In genomic region chr7:101834903-101835302, GRCm38 (mm10) we compare ENCODE assay signal across 11 mouse cellular contexts. TPM values are rescaled to one million over a fixed set of nuclear protein-coding genes. Genes with fewer than 3 reads are reported as not detected.
DNase-seq lines count a peak whose midpoint lies in the region; ATAC-seq and TF ChIP-seq lines count a peak whose summit lies in the region.
"Had no signal": no experiment of that assay in that cellular context is flagged by ENCODE, and none has a peak within 500 bp of the region (broad histone marks: within the 10 kb centered on the region; RNA-seq: fewer than 3 reads in every experiment).

No protein-coding gene starts in this region.

- peak overlapping the region; percentile 80 for H3K4me2 ChIP-seq in lung, embryonic 16.5 days (ENCODE audit: low read depth, low read length)
- no peak overlapping the region for H3K4me2 ChIP-seq in lung, postnatal 0 days (replicated peaks; ENCODE audit: low read depth, low read length)
- H3K4me2 ChIP-seq in limb, embryonic 11.5 days (ENCODE audit: low read depth, severe bottlenecking) = peak overlapping the region; percentile 49; the same call in 1 of the 2 replicates
- peak overlapping the region; percentile 91; the same call in 1 of the 2 replicates for H3K4me2 ChIP-seq in stomach, postnatal 0 days (replicated peaks; ENCODE audit: low read depth)

- intact Hi-C loops in gastrocnemius, adult 2 months (cut with DNase I) = loop anchor here (5.0 kb wide), 2 partner anchors 137 to 173 kb away; partner anchors contain the start of gene Clpb
- intact Hi-C loops in gastrocnemius, postnatal 36 days (cut with DNase I) = loop anchor here (5.0 kb wide), 2 partner anchors 62 to 158 kb away; no protein-coding TSS in a partner anchor

- 44% methylated on average over 3 of the region's 3 CpGs for WGBS in lung, embryonic 16.5 days
- WGBS in lung, postnatal 0 days = 62% methylated on average over 3 of the region's 3 CpGs
- WGBS in limb, embryonic 11.5 days = 76% methylated on average over 3 of the region's 3 CpGs
- 36% methylated on average over 3 of the region's 3 CpGs for WGBS in stomach, postnatal 0 days

- no peaks in the 10 kb centered on the region for H3K9me3 ChIP-seq in lung, embryonic 16.5 days (ENCODE audit: control insufficient read depth, low read length)
- H3K9me3 ChIP-seq in lung, postnatal 0 days (ENCODE audit: low read length) = no peaks in the 10 kb centered on the region
- no peaks in the 10 kb centered on the region for H3K9me3 ChIP-seq in limb, embryonic 11.5 days (ENCODE audit: control insufficient read depth, low read length)
- no peaks in the 10 kb centered on the region for H3K9me3 ChIP-seq in stomach, postnatal 0 days (ENCODE audit: control insufficient read depth, low read length)

- TF ChIP-seq EP300 in lung, postnatal 0 days (IDR thresholded peaks at IDR 0.05) = no peak
- no peak for TF ChIP-seq EP300 in stomach, postnatal 0 days (optimal IDR thresholded peaks at IDR 0.05)

- DNase-seq in gastrocnemius, adult 2 months = no peak
- no peak for DNase-seq in gastrocnemius, postnatal 36 days
- DNase-seq in lung, postnatal 0 days (ENCODE audit: low spot score) = no peak
- no peak for DNase-seq in limb, embryonic 11.5 days (ENCODE audit: low spot score)
- no peak for DNase-seq in stomach, postnatal 0 days (ENCODE audit: low spot score)
- DNase-seq in frontal cortex, postnatal 36 days (ENCODE audit: low spot score in 2 of 2) = no peak
- DNase-seq in urinary bladder, postnatal 4 days (ENCODE audit: low spot score in 2 of 2) = no peak
- DNase-seq: cerebellum, adult 11 months; lung, postnatal 4 days had no signal

- no peak overlapping the region; the same call in none of the 2 replicates for H3K4me3 ChIP-seq in gastrocnemius, adult 2 months
- H3K4me3 ChIP-seq in lung, embryonic 16.5 days (ENCODE audit: low read length) = peak overlapping the region; percentile 89
- no peak overlapping the region for H3K4me3 ChIP-seq in lung, postnatal 0 days (ENCODE audit: low read depth, low read length)
- peak overlapping the region; percentile 14; the same call in 1 of the 2 replicates for H3K4me3 ChIP-seq in limb, embryonic 11.5 days (ENCODE audit: low read depth, low read length)
- no peak overlapping the region for H3K4me3 ChIP-seq in stomach, postnatal 0 days (ENCODE audit: low read depth, low read length)

- TF ChIP-seq CTCF in gastrocnemius, adult 2 months (IDR thresholded peaks at IDR 0.05) = no peak
- TF ChIP-seq CTCF in lung, postnatal 0 days (IDR thresholded peaks at IDR 0.05) = no peak
- TF ChIP-seq CTCF in stomach, postnatal 0 days (IDR thresholded peaks at IDR 0.05; ENCODE audit: low read depth) = no peak

- H3K9ac ChIP-seq in lung, embryonic 16.5 days (ENCODE audit: low read length) = peak overlapping the region; percentile 34
- no peak overlapping the region for H3K9ac ChIP-seq in lung, postnatal 0 days (replicated peaks; ENCODE audit: low read depth)
- 0 out of 2 replicates have a peak overlapping the region, but pooled peaks have one; percentile 4 for H3K9ac ChIP-seq in limb, embryonic 11.5 days (ENCODE audit: low read length)
- H3K9ac ChIP-seq in stomach, postnatal 0 days (ENCODE audit: low read length) = no peak overlapping the region

- H3K36me3 ChIP-seq in lung, embryonic 16.5 days (ENCODE audit: control insufficient read depth, insufficient read depth, low read length) = peaks cover 37% of the 10 kb centered on the region
- H3K36me3 ChIP-seq in lung, postnatal 0 days (ENCODE audit: insufficient read depth, low read length) = peaks cover 29% of the 10 kb centered on the region
- peaks cover 19% of the 10 kb centered on the region for H3K36me3 ChIP-seq in limb, embryonic 11.5 days (ENCODE audit: control insufficient read depth, insufficient read depth, low read length)
- H3K36me3 ChIP-seq in stomach, postnatal 0 days (ENCODE audit: control insufficient read depth, insufficient read depth, low read length) = peaks cover 31% of the 10 kb centered on the region

- H3K27me3 ChIP-seq in lung, embryonic 16.5 days (ENCODE audit: control insufficient read depth, insufficient read depth, low read depth, low read length) = no peaks in the 10 kb centered on the region
- no peaks in the 10 kb centered on the region for H3K27me3 ChIP-seq in lung, postnatal 0 days (replicated peaks; ENCODE audit: insufficient read depth, low read length)
- no peaks in the 10 kb centered on the region for H3K27me3 ChIP-seq in limb, embryonic 11.5 days (ENCODE audit: control insufficient read depth, insufficient read depth, low read length)
- no peaks in the 10 kb centered on the region for H3K27me3 ChIP-seq in stomach, postnatal 0 days (ENCODE audit: control insufficient read depth, insufficient read depth, low read length)

- peak overlapping the region; percentile 95 for H3K27ac ChIP-seq in gastrocnemius, adult 2 months
- no peak overlapping the region; the same call in 1 of the 2 replicates for H3K27ac ChIP-seq in lung, embryonic 16.5 days (ENCODE audit: low read length)
- no peak overlapping the region for H3K27ac ChIP-seq in lung, postnatal 0 days (ENCODE audit: low read length)
- no peak overlapping the region for H3K27ac ChIP-seq in limb, embryonic 11.5 days (replicated peaks; ENCODE audit: low read depth, low read length)
- no peak overlapping the region for H3K27ac ChIP-seq in stomach, postnatal 0 days (replicated peaks)

- no peak for ATAC-seq in lung, embryonic 16.5 days (ENCODE audit: low read depth)
- no peak for ATAC-seq in lung, postnatal 0 days
- no peak for ATAC-seq in limb, embryonic 11.5 days (ENCODE audit: insufficient number of reproducible peaks, low FRiP score, low TSS enrichment, low read depth)
- ATAC-seq in stomach, postnatal 0 days (ENCODE audit: low FRiP score, low TSS enrichment) = no peak

- peaks cover 29% of the 10 kb centered on the region for H3K4me1 ChIP-seq in lung, embryonic 16.5 days (replicated peaks; ENCODE audit: control insufficient read depth, insufficient read depth, low read length)
- peaks cover 14% of the 10 kb centered on the region; the same call in 1 of the 2 replicates for H3K4me1 ChIP-seq in lung, postnatal 0 days (ENCODE audit: insufficient read depth, low read depth, low read length)
- peaks cover 11% of the 10 kb centered on the region for H3K4me1 ChIP-seq in limb, embryonic 11.5 days (ENCODE audit: control insufficient read depth, insufficient read depth, low read length)
- peaks cover 7% of the 10 kb centered on the region; the same call in 1 of the 2 replicates for H3K4me1 ChIP-seq in stomach, postnatal 0 days (replicated peaks; ENCODE audit: control insufficient read depth, insufficient read depth)

RNA-seq across cellular contexts. Expression of gene Inppl1, which starts 3.1 kb away (rescaled TPM):
- total RNA-seq in gastrocnemius, adult 2 months (2021) = 10 to 100 TPM; 89.0 to 96.5 TPM
- total RNA-seq in gastrocnemius, postnatal 36 days (2021) = 10 to 100 TPM; 79.2 to 96.2 TPM
- 34.8 and 35.7 TPM in 2 replicates for polyA plus RNA-seq in lung, embryonic 16.5 days (2015; fragmentation: Nextera tagmentation; extraction: Ambion mirVana)
- polyA plus RNA-seq in lung, postnatal 0 days (2015; fragmentation: Nextera tagmentation; extraction: Ambion mirVana) = 24.2 and 33.8 TPM in 2 replicates
- 44.8 and 49.7 TPM in 2 replicates for polyA plus RNA-seq in limb, embryonic 11.5 days (2014; fragmentation: Nextera tagmentation; extraction: Ambion mirVana)
- 16.6 and 17.6 TPM in 2 replicates for polyA plus RNA-seq in stomach, postnatal 0 days (2015; fragmentation: Nextera tagmentation; extraction: Ambion mirVana)

RNA-seq across cellular contexts. Expression of gene Phox2a, which starts 16.8 kb away (rescaled TPM):
- not detected for total RNA-seq in gastrocnemius, adult 2 months (2021)
- total RNA-seq in gastrocnemius, postnatal 36 days (2021) = not detected
- 0.28 and 0.34 TPM in 2 replicates for polyA plus RNA-seq in lung, embryonic 16.5 days (2015; fragmentation: Nextera tagmentation; extraction: Ambion mirVana)
- polyA plus RNA-seq in lung, postnatal 0 days (2015; fragmentation: Nextera tagmentation; extraction: Ambion mirVana) = not detected in 2 replicates
- polyA plus RNA-seq in limb, embryonic 11.5 days (2014; fragmentation: Nextera tagmentation; extraction: Ambion mirVana) = not detected in 2 replicates
- 3.7 and 4.4 TPM in 2 replicates for polyA plus RNA-seq in stomach, postnatal 0 days (2015; fragmentation: Nextera tagmentation; extraction: Ambion mirVana)
- total RNA-seq: layer of hippocampus, adult 18-20 months had no signal

RNA-seq across cellular contexts. Expression of gene Folr2, which starts 22.1 kb away (rescaled TPM):
- total RNA-seq in gastrocnemius, adult 2 months (2021) = 1 to 10 TPM in 1 of 2 experiments, under 1 TPM in 1; 0.77 to 4.3 TPM
- total RNA-seq in gastrocnemius, postnatal 36 days (2021) = 1 to 10 TPM; 1.3 to 2.0 TPM
- 1.5 and 2.8 TPM in 2 replicates for polyA plus RNA-seq in lung, embryonic 16.5 days (2015; fragmentation: Nextera tagmentation; extraction: Ambion mirVana)
- 0.73 and 0.81 TPM in 2 replicates for polyA plus RNA-seq in lung, postnatal 0 days (2015; fragmentation: Nextera tagmentation; extraction: Ambion mirVana)
- 0.33 and 0.48 TPM in 2 replicates for polyA plus RNA-seq in limb, embryonic 11.5 days (2014; fragmentation: Nextera tagmentation; extraction: Ambion mirVana)
- 1.3 and 2.0 TPM in 2 replicates for polyA plus RNA-seq in stomach, postnatal 0 days (2015; fragmentation: Nextera tagmentation; extraction: Ambion mirVana)

RNA-seq across cellular contexts. Expression of gene Anapc15, which starts 28.6 kb away (rescaled TPM):
- total RNA-seq in gastrocnemius, adult 2 months (2021) = 10 to 100 TPM; 17.3 to 26.6 TPM
- 10 to 100 TPM; 16.6 to 22.3 TPM for total RNA-seq in gastrocnemius, postnatal 36 days (2021)
- polyA plus RNA-seq in lung, embryonic 16.5 days (2015; fragmentation: Nextera tagmentation; extraction: Ambion mirVana) = 71.2 and 73.0 TPM in 2 replicates
- 26.0 and 28.8 TPM in 2 replicates for polyA plus RNA-seq in lung, postnatal 0 days (2015; fragmentation: Nextera tagmentation; extraction: Ambion mirVana)
- polyA plus RNA-seq in limb, embryonic 11.5 days (2014; fragmentation: Nextera tagmentation; extraction: Ambion mirVana) = 97.6 and 98.8 TPM in 2 replicates
- 38.8 and 42.7 TPM in 2 replicates for polyA plus RNA-seq in stomach, postnatal 0 days (2015; fragmentation: Nextera tagmentation; extraction: Ambion mirVana)

RNA-seq across cellular contexts. Expression of gene Folr1, which starts 35.7 kb away (rescaled TPM):
- 1 to 10 TPM; 2.4 to 2.8 TPM for total RNA-seq in gastrocnemius, adult 2 months (2021)
- total RNA-seq in gastrocnemius, postnatal 36 days (2021) = 1 to 10 TPM in 1 of 2 experiments, under 1 TPM in 1; 0.91 to 1.2 TPM
- 1.5 and 1.6 TPM in 2 replicates for polyA plus RNA-seq in lung, embryonic 16.5 days (2015; fragmentation: Nextera tagmentation; extraction: Ambion mirVana)
- polyA plus RNA-seq in lung, postnatal 0 days (2015; fragmentation: Nextera tagmentation; extraction: Ambion mirVana) = 0.95 and 2.4 TPM in 2 replicates
- polyA plus RNA-seq in limb, embryonic 11.5 days (2014; fragmentation: Nextera tagmentation; extraction: Ambion mirVana) = not detected in 2 replicates
- polyA plus RNA-seq in stomach, postnatal 0 days (2015; fragmentation: Nextera tagmentation; extraction: Ambion mirVana) = 3.2 and 4.0 TPM in 2 replicates

Comparison
In these comparisons a context has a peak if more than half of its experiments do, and no peak if none do; other contexts are left out.
1. H3K4me3 ChIP-seq: peak in lung, embryonic 16.5 days (single experiment) and limb, embryonic 11.5 days (single experiment); none in gastrocnemius, adult 2 months (single experiment), lung, postnatal 0 days (single experiment) and stomach, postnatal 0 days (single experiment).
2. H3K9ac ChIP-seq: peak in lung, embryonic 16.5 days (single experiment) and limb, embryonic 11.5 days (single experiment); none in lung, postnatal 0 days (single experiment) and stomach, postnatal 0 days (single experiment).